Mouse (Mus musculus): ENCODE results near the gene Sh3d21.

DNA sequence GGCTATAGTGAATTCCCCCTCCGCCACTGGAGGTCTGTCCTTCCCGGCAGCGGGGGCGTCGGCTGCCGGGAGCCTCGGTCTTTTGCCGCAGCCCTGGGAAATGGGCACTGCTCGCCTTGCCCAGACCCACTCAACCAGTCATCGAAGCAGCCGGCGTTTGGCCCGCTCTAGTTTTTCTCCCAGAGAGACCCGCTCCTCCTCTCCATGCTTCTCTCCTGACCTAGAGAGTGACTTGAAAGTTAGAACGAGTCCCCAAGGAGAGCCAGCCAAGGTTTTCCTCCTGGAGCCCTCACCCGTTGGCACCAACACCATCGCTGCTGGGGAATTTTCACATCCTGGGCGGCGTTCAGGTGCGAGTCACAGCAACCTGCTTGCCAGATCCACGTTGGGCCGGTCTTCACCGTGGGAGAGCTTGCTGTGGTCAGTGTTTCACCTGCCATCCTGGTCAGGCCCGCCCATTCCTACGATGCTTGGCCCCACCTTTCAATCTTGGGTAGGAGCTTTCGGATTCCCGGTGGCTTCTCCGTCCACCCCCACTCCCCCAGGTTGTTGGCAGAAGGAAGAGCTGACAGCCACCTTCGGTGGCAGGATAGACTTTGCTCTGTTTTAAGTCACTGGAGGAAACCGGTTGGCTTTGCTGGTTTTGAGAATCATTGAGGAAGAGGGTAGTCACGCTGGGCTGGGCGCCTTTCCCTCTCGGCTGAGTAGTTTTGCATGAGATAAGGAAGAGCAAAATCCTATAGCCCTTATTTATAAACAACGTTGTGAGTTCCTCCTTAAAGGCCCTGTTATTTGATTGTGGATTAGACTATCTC lies 58.8 kb downstream of the Sh3d21 start:
- TF ChIP-seq CTCF (IDR thresholded peaks at IDR 0.05; ENCODE audit: low read depth) (no peak), EP300 (optimal IDR thresholded peaks at IDR 0.05) (no peak)

All from stomach, postnatal 0 days (tissue).